Comparison of ENCODE assay signal across 15 mouse cellular contexts in genomic region chr13:32311476-32311875, GRCm38 (mm10).
"Had no signal": no experiment of that assay in that cellular context is flagged by ENCODE, and none has a peak within 500 bp of the region (broad histone marks: within the 10 kb centered on the region; RNA-seq: fewer than 3 reads in every experiment).

No protein-coding gene starts in this region.

- DNase-seq: gastrocnemius, adult 2 months; gastrocnemius, postnatal 10 days; gastrocnemius, postnatal 25 days; heart, adult 11 months; heart, adult 2 months; heart, postnatal 14 days; heart, postnatal 36 days; kidney, adult 11 months; kidney, adult 2 months; kidney, adult 9 months; kidney, postnatal 14 days; kidney, postnatal 36 days; layer of hippocampus, adult 9-11 months; layer of hippocampus, postnatal 36 days; left cerebral cortex, postnatal 4 days had no signal
